Mouse (Mus musculus): ENCODE data around the gene Kirrel2.

Gene Kirrel2

DNA sequence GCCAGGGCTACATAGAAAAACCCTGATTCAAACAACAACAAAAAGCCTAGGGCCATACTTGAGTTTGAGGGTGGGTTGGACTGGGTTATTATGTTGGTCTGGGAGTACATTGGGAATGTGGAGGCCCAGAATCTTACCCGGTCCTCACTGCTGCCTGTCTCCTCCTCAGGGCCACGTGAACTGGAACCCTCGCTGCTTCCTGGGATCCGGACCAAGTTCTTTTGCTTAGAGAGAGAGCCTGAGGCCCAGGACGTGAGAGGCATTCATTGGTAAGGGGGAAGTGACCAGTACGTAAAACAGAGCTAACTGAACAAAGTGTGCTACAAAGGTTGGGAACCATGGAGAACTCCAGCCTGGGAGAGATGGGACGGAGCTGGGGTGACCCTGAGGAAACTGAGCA is 7.2 kb downstream of the Kirrel2 start:
- DNase-seq (ENCODE audit: low spot score) = no peak

DNA sequence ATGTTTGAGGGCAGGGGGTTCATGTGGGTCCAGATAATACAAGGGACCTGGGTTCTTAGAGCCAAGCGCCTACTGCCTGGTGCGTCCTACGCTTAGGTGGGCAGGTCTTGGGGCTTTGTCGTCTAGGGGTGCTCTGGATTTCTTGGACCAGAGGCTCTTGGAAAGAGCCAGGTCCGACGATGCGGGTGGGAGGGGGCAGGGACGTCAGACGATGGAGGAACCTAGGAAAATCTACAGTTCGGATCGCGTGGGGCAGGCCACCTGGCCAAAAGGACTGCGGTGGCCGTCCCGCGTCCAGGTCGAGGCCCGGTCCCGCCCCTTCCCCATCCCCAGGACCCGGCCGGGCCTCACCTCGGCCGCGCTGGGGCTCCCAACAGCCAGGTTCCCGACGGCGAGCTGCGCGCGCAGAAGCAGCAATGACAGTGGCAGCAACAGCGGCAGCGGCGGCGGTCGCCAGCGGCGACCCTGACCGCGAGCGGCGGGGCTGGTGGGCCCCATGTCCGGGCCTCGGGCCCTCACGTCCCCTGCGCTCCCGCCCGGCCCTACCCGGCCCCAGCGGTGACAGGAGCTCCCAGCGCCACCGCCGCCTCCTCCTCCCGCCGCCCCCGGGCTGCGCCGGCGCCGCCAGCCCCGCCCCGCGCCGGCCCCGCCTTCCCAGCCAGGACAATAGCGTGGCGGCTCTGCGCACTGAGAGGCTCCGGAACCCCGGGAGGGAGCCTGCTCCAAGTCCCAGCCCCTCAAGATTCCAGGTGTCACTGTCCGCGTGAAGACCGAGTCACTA is 12.3 kb downstream of the Kirrel2 start, which contains the start of gene Aplp1:
Aplp1 (minus strand) TSS at position 565 of the 781 bp plus-strand sequence.
- peak; percentile 65 for DNase-seq (ENCODE audit: low spot score)

DNA sequence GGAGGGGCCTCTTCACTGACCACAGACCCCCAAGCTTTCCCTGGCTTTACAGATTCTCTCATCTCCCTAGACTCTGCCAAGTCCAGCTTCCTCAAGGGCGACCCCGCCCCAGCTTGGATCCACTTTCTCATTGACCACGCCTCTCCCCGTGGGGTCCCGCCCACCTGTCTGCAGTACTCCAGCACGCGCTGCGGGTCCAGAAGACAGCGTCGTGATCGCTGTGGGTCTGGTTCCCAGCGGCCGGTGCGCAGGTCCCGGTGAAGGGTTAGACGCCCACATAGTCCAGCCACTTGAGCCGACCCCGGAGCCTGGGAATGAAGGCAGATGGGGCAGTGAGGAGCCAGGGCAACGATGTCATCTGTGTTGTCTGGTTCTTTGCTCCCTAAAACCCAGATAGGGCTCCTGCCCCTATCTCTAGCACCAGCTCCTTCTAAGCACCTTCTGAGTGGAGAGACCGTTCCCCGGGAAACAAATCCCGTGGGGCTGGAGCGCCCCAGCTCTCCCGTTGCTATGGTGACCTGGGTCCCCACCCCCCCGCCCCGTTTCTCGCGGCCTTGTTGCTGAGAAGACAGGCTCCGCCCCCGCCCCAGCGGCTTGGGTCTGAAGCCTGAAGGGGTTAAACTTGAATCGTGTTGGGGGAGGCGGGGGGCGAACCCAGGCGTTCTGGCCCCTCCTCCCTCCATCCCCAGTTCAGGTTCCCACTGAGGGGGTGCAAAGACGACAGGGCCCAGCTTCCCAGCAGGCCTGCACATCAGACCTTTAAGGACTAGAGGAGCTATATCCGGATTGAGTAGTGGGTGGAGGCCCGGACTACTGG is 13.1 kb downstream of the Kirrel2 start:
- peak; percentile 75 for DNase-seq (ENCODE audit: low spot score)

DNA sequence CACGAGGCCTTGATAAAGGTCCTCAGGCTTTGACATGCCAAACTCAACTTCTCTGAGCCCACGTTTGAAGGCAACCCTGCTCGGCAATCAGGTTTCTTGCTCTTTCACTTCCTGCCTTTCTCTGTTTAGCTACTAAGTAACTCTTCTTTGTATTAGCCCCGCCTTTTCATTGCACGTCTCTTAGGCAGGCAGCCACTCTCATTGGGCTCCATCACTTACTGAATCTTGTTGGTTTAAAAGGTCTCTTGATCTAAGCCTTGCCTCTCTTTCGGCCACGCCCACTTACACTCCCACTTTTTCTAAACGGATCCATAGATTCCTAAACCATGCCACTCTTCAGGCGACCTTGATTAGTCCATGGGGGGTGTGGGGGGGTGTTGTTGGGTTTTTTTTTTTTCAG is 13.8 kb downstream of the Kirrel2 start:
- no peak for DNase-seq (ENCODE audit: low spot score)

DNA sequence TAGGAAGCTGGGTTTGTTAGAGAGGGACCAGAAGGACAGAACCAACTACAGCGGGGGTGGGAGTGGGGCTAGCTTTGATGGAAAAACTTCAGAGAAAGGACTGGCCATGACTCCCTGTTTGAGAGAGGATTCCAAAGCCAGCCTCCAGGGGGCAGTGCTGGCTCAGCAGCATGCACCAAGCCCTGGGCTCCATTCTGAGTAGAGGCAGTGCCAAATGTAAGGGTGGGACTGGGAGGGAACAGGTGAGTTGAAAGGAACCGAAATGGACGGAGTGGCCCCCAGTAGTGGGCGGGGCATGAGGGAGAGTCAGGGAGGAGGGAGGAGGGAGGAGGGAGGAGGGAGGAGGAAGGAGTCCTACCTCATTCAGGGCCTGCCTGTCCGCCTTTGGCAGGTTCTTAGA is 16.8 kb downstream of the Kirrel2 start:
- DNase-seq (ENCODE audit: low spot score) = peak; percentile 79

DNA sequence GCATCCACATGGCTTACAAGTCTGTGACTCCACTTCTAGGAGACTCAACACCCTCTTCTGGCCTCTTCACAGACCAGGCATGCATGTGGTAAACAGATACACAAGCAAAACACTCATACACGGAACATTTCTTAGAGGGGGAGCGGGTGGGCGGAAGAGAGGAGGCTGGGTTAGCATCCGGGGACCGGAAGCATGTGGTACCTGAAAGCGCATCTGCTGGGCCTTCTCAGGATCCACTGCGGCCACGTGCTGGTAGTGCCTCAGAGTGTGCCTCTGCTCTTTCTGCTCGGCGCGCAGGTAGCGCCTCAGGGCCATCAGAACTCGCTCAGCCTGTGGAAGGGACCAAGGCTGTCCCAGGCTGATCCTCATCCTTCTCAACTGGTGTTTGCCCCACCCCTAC is 17.8 kb downstream of the Kirrel2 start:
- DNase-seq (ENCODE audit: low spot score) = no peak

DNA sequence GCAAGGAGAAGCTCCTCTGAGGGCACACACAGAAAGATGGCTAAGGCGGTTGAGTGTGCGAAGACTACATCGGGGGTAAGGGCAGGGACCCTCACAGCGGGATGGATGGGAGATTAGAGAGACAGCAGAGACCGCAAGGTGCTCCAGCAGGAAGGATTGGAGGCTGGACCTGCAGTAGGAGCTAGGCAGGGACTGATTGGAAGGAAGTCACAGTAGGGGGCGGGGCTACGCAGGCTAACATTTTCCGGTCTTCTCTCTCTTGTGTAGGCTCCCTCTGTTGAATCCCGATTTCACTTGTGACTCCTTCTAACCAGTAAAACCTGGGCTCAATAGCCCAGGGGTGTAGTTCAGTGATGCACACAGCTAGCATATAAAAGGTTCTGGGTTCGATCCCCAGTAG is 20.6 kb downstream of the Kirrel2 start:
- DNase-seq (ENCODE audit: low spot score) = no peak

DNA sequence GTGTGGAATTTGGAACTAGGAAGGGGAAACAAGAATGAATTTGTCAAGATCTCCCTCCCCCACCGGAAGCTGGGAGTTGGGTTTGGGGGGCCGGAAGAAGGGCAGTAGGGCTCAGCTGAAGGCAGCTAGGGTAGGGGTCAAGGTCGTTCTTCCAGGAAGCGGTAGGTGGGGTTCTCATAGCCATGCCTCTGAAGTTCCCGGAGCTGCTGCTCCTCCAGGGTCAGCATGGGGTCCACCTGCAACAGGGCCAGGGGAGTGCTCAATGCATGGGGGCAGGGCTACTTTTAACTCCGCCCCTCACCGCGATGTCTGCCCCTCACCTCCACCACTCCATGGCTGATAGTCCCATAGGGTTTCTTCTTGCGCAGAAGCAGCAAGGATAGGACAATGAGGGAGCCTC is 22.3 kb downstream of the Kirrel2 start:
- DNase-seq (ENCODE audit: low spot score) = no peak

DNA sequence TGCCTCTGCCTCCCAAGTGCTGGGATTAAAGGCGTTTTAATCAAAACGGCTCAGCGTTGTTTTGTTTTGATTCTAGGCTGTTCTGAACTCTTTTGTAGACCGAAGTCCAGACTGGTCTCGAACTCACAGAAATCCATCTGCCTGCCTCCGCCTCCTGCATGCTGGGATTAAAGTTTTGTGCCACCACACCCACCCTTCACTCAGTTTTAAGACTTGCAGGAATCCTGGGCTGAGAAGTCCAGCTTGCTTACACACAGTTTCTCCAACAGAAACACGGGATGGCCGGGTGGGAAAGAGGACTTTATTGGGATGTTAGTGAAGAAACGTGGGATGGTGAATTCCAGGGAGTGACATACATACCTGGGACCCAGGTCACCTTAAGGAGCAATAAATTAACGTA is 22.8 kb downstream of the Kirrel2 start:
- no peak for DNase-seq (ENCODE audit: low spot score)

DNA sequence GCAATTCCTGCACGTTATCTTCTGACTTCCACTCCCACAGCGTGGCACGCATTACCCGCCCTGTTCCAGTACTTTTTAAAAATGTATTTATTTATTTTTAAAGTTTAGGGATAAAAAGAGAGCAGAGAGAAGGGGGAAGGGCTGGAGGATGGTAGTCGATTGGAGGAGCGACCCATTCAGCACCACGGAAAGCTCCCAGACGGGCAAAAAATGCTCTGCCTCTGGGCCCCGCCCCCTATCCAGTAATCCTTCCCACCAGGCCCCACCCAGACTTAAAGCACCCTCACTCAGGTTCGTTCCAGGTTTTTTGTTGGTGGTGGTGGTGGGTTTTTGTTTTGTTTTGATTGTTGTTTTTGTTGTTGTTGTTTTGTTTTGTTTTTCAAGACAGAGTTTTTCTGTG is 23.3 kb downstream of the Kirrel2 start:
- peak; percentile 84 for DNase-seq (ENCODE audit: low spot score)

DNA sequence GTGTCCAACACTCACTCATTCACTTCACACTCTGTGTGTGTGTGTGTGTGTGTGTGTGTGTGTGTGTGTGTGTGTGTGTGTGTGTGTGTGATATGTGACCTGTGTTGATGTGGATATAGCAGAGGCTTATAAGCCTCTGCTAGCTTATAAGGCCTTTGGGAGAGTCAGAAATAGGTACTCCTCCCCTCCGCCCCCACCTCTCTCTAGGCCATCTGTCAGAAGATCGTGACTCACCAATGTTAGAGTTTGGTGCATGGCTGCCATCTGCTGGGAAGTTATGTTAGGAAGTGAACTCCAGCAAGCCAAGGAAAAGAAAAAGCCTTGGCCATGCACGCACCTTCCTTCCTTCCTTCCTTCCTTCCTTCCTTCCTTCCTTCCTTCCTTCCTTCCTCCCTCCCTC is 25.7 kb downstream of the Kirrel2 start:
- peak; percentile 66 for DNase-seq (ENCODE audit: low spot score)

DNA sequence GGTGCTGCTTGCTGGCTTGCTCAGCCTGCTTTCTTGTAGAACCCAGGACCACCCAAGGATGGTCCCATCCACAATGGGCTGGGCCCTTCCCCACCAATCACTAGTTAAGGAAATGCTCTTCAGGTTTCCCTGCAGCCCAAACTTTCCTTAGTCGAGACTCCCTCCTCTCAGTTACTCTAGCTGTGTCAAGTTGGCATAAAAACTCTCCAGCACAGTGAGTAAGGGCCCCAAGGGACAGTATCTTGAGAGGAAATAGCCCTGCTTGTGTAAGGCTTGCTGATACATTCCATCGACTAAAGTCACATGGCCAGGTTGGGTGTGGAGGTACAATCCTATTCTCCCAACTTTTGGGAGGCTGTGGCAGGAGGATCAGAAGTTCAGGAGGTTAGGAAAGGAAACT is 27.3 kb downstream of the Kirrel2 start:
- DNase-seq (ENCODE audit: low spot score) = no peak

DNA sequence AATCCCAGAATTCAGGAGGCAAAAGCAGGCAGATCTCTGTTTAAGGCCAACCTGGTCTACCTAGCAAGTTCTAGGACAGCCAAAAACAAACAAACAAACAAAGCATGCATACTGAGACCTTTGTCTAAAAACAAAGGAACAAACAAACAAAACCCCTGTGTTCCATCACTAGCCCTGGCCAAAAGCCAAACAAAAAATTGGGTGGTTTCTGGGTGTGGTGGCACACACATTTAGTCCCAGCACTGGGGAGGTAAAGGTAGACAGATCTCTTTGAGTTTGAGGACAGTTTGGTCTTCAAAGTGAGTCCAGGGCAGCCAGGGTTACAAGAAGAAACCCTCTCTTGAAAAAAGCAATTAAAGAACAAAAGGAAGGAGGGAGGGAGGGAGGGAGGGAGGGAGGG is 28.2 kb downstream of the Kirrel2 start:
- DNase-seq (ENCODE audit: low spot score) = no peak

DNA sequence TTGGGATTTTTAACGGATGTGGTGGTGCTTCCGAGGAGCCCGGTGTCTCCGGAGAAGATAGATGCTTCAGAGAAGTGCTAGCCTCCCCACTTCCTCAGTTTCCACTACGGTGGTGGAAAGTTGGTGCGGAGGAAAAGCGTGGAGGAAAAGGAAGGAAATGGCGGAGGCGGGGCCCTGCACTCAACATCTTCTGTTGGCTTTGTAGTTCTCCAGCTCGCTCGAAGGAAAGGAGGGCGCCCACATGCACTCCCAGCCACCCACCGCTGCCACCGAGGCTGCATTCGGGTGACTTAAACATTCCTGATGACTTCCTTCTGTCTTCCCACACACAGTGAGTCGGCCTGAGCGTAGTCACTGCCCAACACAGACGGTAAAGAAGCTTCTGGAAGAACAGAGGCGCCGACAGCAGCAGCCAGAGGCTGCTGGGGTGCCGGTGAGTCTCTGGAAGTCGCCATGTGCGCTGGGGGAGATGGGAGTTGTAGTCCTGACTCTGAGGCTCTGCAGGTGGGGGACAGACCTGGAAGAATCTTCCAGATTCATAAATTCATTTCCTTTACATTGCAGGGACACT is 34.3 kb downstream of the Kirrel2 start:
- no peak for DNase-seq (ENCODE audit: low spot score)

DNA sequence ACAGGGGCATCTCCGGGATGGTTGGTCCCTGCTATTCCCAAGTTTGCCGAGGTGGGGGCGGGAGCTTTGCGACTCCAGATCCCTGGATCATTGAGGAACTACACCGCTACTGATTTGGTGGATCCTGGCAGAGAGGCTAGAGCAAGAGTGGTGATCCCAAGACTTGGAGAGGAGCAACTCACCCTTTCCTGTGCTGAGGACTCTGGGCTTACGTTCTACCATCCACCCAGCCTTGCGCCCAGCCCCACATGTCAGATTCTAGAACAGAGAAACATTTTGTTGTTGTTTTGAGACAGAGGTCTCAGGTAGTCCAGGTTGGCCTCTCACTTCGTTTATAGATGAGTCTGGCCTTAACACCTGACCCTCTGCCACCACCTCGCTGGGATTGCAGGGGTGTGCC is 34.9 kb downstream of the Kirrel2 start:
- DNase-seq (ENCODE audit: low spot score) = no peak

DNA sequence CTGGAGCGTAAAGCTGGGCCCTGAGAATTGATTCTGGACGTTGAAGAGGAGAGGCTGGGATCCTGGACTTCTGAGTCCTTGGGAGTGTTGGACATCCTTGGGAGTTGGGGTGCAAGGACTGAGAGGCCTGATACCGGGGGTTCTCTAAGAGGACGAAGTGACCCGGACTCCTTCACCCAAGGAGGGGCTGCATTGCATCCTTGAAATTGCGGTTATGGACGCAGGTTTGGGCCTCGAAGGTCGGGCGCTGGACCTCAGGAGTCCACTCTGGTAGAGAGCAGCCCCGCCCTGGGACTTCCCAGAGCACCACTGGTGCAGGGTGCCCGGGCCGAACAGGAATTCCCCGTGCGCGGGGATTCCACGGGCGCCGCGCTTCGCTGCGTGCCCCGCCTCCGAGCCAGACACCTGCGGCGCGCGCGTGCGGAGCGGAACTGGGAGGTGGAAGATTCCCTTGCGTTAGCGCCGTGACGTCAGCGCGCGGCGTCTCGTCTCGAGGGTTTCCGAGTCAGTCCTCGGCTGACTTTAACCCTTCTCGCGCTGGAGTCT is 35.5 kb downstream of the Kirrel2 start:
- peak; percentile 80 for DNase-seq (ENCODE audit: low spot score)

DNA sequence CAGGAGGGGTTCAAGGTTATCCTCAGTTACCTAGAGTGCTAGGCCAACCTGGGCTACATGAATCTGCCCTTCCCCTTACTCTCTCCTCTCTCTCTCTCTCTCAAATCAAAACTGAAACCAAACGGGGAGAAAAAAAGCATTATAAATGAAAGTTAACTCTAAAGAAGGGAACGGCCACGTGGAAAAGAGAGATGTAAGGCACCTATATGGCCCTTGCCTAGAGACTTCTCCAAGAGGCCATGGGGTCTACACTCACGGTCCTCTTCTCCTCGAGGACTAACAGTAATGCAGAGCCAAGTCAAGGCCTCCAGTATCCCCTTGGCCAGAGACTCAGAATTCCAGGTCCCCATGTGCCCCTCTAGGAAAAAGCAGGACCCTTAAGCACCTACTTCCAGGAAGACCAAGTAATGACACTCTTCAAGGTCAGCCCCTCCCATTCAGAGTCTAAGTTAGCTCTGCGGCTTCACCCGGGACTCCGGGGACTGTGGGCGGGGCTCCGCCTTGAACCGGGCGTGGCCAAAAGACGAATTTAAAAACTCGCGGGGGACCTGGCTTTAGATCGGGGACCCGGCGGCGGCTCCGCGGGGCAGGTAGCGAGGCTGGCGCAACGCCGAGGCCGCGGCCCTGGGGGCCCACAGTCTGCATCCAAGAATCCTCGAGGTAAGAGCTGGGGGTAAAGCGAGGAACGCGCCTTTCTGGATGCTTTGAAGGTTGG is 36.2 kb downstream of the Kirrel2 start, which contains the start of gene Nfkbid:
Nfkbid (plus strand) TSS at position 558 of the 715 bp plus-strand sequence.
- peak; percentile 74 for DNase-seq (ENCODE audit: low spot score)

DNA sequence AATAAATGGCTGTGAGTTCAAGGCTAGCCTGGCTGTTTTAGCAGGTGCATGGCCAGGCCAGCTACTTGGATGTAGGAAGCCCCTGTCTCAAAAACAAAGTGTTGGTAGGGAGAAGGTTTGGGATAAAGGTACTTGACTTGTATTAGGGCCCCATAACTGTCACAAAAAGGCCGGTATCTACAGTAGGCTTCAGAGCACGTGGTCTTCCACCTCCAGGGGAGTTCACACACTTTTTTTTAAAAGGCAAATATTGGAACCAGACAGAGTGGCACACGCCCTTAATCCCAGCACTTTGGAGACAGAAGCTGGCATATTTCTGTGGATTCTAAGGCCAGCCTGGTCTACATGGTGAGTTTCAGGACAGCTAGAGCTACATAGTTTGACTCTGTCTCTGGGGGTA is 36.8 kb downstream of the Kirrel2 start:
- no peak for DNase-seq (ENCODE audit: low spot score)

DNA sequence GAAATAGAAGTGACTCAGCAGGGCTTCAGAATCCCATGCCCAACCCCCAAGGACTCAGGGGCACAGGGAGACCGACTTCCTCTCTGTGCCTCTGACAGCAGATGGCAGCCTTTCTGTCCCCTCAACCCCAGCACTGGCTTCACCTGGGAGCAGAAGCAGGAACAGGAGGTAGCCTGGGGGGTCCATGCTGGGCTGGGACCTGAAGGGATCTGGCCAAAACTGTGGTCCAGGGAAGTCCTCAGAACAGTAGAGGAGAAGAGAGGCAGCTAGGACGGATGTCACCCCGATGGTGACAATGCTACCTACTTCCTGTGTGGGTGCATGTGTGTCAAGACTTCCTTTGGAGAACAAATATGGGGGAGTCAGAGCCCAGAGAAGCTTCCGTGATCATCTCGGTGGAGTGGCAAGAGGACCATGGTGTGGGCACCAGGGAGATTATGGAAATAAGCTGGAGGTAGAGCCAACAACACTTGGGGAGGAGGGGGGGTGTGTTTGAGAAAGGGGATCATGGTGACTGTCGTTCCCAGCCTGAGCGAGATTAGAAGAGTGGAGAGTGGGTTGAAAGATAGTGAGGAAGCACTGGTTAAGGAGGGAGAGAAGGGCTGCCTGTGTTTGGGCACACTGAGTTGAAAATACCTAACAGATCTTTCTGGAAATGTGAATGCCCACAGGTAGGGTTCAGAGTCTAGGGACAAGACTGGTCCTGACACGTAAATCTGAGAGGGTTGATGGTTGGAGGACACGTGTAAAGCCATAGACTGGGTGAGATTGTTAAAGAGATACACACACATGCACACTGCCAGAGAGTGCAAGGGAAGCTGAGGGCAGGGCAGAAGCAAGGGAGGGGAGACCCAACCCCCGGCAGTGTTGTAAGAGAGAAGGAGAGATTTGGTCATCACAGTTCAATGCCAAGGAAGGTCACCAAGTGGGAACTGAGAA is 37.7 kb downstream of the Kirrel2 start, which contains the start of gene Hcst:
Hcst (minus strand) TSS at position 294 of the 939 bp plus-strand sequence.
- DNase-seq (ENCODE audit: low spot score) = no peak

DNA sequence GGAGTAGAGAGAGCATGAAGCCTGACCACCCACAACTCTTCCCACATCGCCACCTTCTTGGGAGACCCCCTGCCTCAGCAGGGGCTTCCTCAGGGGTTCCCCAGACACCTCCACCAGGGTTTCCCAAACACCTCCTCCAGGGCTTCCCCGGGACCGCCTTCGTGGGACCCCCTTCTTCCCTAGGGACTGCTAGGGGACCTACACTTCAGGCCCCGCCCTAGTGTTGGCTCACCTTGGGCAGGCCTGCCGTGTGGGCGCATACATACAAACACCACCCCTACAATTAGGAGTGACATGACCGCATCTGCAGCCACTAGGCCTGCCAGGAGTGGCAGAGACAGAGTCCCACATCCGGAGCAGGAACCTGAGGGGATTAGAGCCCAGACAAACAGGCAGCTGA is 39.6 kb downstream of the Kirrel2 start:
- no peak for DNase-seq (ENCODE audit: low spot score)

DNA sequence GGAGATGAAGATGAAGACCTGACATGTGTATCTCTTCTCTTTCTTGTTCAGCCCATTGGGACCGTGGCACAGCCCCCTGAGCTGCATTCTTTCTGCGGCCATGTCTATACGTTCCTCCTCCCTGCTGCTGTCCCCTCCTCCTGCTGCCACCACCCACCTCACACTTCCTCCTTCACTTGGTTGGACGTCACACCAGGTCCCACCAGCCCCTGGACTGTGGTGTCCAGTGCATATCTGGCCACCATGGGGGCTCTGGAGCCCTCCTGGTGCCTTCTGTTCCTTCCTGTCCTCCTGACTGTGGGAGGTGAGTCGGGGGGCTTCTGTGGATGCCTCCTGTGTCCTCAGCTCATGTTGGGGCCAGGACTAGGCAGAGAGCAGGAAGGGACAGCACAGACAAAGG is 43.9 kb downstream of the Kirrel2 start, which contains the start of gene Tyrobp:
Tyrobp (plus strand) TSS at position 165 of the 400 bp plus-strand sequence.
- DNase-seq (ENCODE audit: low spot score) = no peak

Data from testis, postnatal 10 days (tissue).